Mouse (Mus musculus) kidney, postnatal 36 days (tissue): ENCODE measurements around the gene Col6a1.

Source experiments
- DNase-seq, 2 experiments: peaks; one replicate each; pipeline ENCODE4 v3.0.0; 2021 to 2022; ENCODE audit warnings: mixed read lengths in 2 of 2

Col6a1 gene

DNA sequence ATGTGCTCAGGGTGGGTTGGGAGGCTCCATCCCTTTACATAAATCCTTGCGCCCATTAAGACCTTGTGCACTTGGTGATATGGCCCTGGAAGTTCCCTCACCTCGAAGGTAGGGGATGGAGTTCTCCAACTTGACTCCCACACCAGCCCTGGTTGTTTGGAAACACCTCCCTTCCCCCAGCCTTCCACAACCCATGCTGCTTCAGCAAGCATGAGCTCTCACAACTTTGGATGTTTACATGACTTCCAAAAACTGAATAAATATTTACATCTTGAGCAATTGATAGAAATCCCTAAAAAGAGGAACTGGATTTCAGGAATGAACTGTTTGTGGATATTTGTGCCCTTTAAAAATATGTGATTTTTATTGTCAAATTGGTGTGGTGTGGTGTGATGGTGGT, 50.7 kb downstream of the Col6a1 start:
- DNase-seq: no peak

DNA sequence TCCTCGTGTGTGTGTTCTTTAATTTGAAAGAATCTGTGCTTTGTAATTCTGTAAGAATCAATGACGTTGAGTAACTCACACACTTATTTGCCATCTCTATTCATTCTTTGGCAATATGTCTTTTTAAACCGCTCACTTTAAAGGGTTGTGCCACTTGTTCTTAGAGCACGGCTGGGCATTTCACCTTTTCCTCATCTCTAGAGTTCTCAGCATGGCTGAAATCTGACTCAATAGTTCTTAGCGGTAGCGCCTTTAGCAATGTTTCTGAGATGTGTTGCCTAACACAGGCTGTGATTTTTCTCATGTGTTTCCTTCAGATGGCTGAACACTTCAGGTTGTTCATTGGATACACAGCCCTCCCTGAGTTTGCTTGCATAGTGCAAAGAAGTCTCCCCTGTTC, 51.4 kb downstream of the Col6a1 start:
- DNase-seq: no peak

DNA sequence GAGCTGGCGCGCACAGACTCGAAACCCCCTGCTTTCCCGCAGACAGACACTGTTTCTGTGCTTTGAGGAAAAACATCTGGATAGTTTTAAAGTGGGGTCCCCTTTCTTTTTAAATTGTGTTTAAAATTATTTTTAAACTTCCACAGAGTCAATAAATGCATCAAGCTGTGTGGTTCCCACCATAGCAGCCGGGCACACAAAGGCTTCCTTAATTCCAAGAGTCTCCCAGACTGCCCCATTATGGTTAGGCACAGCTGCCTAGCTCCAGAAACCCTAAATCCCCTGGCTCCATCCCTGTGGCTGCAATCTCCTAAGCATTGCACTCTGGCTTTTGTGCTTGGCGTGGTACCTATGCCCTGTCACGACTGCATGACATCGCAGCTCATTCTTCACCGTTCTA, 54.0 kb downstream of the Col6a1 start:
- no peak for DNase-seq

DNA sequence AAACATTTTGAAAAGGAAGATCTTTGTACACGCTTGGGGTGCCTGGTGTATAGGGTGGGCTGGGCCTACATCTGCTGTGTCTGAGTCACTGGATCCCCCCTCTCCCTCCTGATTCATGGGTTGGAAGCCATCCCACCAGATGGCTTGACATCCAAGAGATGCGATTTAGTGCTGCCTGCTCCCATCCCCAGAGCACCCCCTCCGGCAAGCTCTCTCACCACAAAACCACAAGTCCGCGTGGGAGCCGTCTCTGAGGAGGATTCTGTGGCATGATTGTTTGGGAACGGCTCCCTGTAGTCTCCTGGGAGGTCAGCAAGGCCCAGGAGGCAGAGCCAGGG, 57.1 kb downstream of the Col6a1 start:
- DNase-seq: peak; percentile 9 to 20

DNA sequence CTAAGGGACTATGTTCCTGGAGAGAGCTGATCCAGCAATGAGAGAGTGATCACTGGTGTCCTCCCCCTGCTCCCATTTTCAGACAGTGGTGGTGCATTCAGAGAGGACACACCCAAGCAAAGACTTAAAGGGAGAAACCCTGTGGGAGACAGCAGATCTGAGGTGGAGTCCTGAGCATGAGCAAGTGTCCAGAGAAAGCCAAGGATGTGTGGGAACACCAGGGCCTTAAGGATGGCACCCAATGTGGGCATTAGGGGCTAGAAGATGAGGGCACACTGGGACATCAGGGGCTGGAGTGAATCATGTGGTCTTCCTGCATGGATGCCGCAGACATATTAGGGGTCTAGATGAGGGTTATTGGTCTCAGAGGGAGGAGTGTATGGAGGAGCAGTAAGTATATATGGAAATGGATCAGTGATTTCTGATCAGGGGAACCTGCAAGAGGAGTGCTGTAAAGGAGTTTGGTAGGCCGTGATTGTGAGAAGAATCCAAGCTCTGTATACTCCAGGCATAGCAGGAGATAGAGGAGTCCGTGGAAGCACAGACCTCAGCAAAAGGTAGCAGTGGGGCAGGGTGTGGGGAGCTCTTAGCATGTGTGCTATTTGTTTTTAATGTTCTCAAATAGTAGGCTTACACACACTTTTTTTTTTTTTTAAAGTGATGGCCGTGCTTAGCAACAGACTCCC, 57.6 kb downstream of the Col6a1 start:
- no peak for DNase-seq

DNA sequence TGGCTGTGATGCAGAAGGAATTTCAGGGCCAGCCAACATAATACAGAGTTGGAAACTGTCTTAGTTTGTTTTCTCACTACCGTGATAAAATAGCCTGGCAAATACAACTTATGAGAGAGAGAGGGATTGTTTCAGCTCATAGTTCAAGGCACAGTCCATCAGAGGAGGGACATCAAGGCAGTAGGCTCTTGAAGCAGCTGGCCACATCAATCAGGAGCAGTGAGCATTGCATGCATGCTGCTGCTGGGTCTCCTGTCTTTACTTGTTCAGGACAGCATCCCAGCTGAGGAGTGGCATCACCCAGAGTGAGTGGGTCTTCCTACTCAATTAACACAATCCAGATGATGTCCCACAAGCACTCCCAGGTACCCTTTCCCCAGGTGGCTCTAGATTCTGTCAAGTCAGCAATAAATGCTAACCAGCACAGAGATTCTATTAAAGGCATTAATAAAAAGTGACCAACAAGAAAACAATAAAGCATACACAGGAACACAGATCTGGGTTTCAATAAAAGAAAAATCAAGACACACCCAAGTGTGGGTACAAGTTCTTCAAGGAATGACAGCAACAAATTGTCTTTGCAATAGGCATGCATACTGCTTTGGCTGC, 58.7 kb downstream of the Col6a1 start:
- DNase-seq: no peak

DNA sequence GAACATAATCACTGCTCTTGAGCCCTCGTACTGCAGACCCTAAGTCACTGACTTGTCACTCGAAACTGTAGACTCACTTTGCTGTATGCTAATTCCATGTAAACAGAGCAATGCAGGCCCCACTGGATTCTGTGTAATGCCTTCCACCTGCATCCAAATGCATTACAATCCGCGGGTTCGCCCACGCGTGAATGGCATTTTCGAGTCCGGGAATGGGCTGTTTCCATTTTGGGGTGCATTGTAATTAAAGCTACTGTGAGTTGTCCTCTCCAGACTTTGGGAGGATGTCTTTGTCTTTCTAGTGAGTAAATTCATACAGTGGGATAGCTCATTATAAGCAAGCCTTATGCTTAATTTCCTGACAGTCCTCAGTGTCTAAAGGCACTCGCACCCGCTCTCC, 60.4 kb downstream of the Col6a1 start:
- no peak for DNase-seq

DNA sequence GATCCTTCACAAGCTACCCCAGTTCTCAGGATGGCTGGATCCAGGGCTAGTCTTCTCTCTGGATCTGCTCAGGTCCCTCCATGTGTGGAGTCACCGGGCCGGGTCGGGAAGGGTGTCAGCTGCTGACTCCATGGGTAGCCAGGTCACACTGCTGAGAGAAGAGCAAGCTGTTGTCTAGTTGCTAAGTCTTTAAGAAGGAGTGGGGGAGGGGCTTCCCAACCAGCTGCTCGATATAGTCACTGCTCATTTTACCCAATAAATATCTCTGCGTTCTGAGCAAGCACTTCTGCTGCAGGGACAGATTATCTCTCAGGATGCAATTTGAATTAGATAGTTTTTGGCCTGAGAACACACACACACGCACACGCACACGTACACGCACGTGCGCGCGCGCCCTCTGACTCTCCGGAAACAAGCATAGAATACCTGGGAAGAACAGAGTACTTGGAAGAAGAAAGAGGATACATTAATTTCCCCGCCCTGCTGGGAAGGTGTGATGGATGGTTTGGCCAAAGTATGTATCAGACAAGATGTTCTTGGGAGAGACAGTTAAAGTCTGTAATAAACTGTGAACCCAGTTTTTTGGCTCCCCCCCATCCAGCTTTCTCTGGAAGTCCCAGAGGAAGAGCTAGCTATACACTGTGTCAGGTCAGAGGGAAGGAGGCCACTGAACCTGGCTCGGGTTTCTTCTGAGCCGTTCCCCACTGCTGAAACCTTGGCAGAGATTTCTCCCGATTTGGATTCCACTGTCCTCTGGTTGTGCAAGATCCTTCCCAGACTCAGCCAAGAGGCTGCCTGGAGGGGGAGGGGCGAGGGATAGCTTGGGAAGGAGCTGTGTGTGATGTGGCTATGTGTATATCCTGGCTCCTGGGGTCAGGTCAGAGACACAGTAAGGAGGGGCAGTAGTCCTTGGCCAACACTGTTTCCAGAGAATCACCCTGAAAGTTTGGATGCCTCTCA, 61.5 kb downstream of the Col6a1 start:
- peak; percentile 63 to 72 for DNase-seq
